Mouse (Mus musculus) frontal cortex, adult (tissue): ENCODE results near the gene Cntn6.

ENCODE experiments used
- ATAC-seq: cut with Nextera tagmentation; 2 replicates; pipeline ENCODE4 v1.9.2; 2017; ENCODE audit warnings: mild to moderate bottlenecking, moderate library complexity, mixed read lengths; ENCODE audit not compliant: low TSS enrichment

Cntn6 gene

DNA sequence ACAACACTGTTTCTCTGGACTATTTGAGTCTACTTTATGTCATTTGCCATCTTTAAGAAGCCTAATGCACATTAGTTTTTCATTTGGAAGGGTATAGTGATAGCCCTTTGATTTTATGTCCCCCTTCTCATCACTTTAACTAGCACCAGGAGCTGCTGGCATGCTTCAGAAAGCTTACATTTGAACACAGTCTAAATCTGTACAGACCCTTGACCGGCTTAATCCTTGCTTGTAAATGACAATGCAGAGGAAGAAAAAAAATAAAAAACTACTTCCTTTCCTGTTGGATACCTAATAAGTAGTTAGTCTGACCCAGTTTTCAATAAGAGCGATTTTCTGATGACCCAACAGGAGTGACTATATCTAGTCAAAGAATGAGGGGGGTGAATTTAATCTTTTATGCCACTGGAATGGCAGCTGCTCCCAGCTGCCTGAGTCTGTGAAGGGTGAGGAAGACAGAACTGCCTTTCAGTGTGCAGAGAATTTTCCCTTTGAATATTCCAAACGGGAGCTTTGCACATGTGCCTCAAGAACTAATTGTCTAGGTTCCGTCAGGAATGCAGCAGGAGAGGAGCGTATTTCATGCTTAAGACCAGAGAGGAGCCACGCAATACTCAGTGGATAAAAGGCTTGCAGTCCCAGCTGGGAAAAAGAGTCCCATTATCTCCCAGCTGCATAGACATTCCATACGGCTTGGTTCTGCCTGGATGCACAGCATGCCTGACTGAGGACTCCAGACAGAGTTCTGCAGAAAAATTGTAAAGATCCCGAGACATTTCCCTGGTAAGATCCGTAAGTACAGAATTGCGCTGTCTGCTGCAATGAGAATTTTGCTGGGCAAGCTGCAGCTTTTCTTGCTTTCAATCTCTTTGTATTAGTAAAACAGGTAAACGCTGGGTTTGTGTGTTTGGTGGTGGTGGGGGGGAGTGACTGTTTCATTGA is at the start of gene Cntn6:
Cntn6 (plus strand) TSS at position 301 of the 942 bp plus-strand sequence.
- peak; percentile 96 for ATAC-seq

DNA sequence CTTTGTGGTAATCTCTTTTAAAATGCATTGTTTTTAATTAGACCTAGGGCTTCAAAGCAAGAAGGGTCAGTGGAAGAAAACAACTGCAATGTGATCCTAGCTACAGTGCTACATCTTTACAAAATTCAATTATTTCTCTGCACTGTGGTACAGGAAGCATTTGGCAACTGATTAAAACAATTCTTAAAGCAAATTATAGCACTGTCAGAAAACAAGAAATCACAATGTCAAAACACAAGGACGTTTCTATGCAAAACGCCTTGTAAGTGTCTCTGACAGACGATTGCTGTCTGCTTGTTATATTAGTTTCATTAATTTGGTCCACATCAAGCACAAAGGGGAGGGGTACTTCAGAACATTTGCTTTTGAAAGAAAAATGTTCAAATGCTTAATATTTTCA is 48.9 kb upstream of the Cntn6 start:
- no peak for ATAC-seq

GRCm38 (mm10) chr6:104470706-104471105 is 21.9 kb upstream of the Cntn6 start:
- ATAC-seq: peak; percentile 95

- ATAC-seq: peak; percentile 74
Measured at GRCm38 (mm10) chr6:104479242-104479641, 13.3 kb upstream of the Cntn6 start.

GRCm38 (mm10) chr6:104493459-104493858 is 869 bp downstream of the Cntn6 start:
- ATAC-seq: peak; percentile 51

GRCm38 (mm10) chr6:104495801-104496200 is 3.2 kb downstream of the Cntn6 start:
- ATAC-seq: no peak

DNA sequence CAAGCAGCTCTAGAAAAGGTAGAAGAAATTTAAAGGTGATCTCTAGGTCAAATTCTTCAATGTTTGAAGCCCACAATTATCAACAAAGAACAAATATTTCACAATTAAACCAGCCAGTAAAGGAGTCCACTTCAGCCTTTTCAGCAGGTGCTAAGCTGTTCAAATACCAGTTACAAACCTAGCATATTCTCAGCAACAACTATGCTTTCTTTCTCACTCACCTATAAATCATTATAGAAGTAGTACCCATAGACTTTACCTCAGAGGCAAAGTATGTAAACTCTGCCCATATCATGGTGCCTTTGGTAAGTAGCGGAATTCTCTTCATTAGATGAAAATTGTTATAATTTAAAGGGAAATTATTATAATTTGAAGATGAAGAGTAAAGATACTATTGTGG is 71.4 kb downstream of the Cntn6 start:
- no peak for ATAC-seq

DNA sequence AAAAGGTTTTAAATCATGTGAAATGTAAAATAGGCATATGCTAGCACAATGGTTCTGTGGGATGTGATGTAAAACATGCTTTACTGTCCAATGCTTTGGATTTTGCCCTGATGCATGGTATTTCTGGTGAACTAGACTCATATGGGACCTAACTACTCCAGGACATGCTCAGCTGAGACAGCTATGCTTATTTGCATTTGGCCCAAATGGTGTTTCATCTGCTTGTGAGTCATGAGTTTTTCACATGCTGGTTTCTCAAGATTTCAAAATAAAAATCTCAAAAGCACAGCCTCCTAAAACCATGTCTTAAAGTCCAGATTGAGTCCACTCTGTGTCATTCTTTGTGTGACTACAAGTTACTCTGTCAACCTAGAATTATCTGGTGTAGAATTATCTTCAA is 77.0 kb downstream of the Cntn6 start:
- ATAC-seq: peak; percentile 98

GRCm38 (mm10) chr6:104588028-104588427 is 95.4 kb downstream of the Cntn6 start:
- no peak for ATAC-seq

DNA sequence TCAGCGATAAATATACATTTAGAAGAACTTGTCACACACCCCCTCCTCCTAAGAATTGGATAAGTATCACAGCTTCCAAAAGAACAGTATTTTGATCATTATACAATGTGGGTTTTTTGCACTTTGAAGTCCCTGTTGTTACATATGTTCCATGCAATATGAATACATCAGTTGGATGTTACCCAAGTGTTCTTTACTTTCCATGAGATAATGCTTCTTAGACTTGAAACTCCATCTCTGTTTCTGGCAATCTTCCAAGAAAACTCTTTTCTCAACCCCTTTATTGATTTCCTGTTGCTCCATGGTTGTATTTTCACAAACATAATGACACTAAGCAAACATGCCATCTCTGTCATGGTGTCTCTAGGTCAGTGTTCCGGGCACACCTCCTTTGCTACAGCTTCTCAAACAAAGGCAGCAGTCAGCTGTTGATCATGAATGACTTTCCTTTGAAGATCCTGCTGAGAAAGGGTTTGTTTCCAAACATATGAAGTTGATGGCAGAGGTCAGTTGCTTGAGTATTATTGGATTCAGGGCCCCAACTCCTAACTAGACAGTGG is 108.3 kb downstream of the Cntn6 start:
- no peak for ATAC-seq

DNA sequence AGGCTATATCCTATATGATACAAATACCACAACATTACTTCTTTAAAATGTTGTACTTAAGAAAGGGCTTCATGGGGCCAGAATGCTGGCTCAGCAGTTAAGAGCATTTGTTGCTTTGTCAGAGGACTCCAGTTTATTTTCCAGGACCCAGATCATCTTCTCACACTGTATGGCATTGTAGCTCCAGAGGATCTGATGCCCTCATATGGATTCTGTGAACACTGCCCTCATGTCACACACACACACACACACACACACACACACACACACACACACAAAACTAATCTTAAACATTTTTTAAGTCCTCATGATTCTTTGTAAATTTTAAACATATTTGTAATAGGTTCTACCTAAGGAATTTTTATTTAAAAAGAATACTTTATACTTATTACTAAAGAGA is 110.3 kb downstream of the Cntn6 start:
- ATAC-seq: no peak

GRCm38 (mm10) chr6:104603371-104603770 is 110.8 kb downstream of the Cntn6 start:
- no peak for ATAC-seq

GRCm38 (mm10) chr6:104605214-104605613 is 112.6 kb downstream of the Cntn6 start:
- ATAC-seq: no peak

DNA sequence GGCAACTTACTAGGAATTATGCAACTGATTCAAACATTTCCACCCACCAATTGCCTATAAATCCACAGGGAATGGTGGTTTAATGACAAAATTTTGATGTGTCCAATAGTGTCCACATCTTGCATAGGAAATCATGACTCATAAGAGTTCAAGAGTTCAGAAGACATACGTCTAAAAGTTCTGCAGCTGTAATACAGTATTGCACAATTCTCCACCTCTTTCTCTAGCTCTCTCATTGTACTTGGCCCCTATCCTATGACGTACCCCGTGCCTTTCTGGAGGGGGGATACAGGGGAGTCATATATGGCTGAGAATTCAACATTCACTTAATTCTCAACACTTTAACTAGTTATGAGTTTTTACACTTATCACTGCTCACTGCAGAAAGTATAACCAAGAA is 160.9 kb downstream of the Cntn6 start:
- ATAC-seq: no peak

DNA sequence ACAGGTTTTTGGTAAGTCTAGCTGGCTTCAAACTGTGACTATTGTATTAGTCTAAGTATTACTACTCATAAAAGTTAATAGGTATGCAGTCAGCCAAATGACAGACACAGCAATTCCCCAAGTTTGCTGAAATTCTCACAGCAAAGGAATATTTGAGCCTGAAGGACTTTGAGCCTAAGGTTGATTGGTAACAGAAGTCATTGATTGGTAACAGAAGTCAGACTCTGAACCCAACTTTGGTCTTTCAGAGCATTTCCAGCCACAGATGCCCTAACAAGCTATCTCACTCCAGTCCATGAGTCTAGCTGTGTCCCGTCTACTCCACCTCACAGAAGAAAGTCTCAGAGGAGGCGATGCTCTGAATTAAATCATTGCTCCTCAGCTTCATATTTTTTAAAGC is 176.1 kb downstream of the Cntn6 start:
- ATAC-seq: no peak

GRCm38 (mm10) chr6:104674249-104674648 is 181.7 kb downstream of the Cntn6 start:
- peak; percentile 98 for ATAC-seq

- no peak for ATAC-seq
Measured at GRCm38 (mm10) chr6:104679809-104680495, 187.4 kb downstream of the Cntn6 start.

DNA sequence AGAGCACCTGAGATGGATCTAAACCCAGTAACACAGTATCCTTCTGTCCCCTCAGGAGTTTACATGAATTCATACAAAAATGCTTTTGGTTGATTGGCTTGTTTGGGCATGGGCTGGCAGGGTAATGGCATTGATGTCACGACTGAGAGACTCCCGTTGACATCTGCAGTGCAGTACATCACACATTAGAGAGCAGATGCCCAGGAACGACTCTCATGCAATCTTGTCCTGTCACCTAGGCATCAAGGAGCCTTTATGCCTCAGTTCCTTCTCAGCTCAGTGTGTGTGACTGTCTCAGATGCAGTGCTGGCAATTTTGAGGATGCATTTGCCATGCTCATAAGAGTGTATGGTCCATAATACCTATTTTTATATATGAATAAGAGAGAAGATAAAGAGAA is 195.4 kb downstream of the Cntn6 start:
- no peak for ATAC-seq

- no peak for ATAC-seq
Measured at GRCm38 (mm10) chr6:104688439-104689125, 196.0 kb downstream of the Cntn6 start.

GRCm38 (mm10) chr6:104728571-104728970 is 236.0 kb downstream of the Cntn6 start:
- no peak for ATAC-seq

- peak; percentile 31; the same call in 1 of the 2 replicates for ATAC-seq
Measured at GRCm38 (mm10) chr6:104734256-104734655, 241.7 kb downstream of the Cntn6 start.

GRCm38 (mm10) chr6:104738999-104739398 is 246.4 kb downstream of the Cntn6 start:
- ATAC-seq: no peak
